12 mouse cellular contexts compared by ENCODE assay signal in the genomic region with DNA sequence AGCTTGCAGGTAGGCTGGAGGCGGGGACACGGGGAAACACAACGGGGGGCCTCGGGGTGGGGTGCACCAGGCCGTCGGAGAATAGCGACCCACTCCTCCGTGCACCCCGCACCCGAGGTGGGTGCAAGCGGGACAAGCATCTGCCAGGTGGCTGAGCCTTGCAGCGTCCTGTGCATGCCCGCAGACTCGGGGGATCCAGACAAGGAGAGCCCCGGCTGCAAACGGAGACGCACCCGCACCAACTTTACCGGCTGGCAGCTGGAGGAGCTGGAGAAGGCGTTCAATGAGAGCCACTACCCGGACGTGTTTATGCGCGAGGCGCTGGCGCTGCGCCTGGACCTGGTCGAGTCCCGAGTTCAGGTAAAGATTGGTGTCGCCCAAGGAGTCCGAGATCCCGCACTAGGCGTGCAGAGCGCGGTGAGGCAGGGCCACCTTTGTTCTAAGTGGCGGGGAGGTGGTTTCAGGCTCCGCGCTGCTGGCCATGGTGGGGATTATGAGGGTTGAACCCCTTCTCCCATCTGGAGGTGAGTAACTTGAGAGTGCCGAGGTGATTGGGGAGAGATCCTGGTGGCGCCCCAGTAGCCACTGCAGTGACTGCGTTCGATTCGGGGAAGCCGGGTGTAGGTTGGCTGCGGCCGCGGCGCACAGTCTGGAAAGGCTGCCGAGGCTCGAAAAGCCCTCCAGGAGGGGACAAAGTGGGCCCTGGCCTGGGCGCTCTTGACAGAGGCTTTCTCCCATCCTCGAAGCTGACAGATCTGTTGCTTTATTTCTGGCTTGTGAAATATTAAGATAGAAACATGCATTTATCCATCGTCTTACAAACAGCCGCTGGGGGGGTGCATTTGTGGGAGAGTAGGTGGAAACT. TPM values are rescaled to one million over a fixed set of nuclear protein-coding genes. Genes with fewer than 3 reads are reported as not detected.
DNase-seq lines count a peak whose midpoint lies in the region; ATAC-seq lines count a peak whose summit lies in the region.
"Had no signal": no experiment of that assay in that cellular context is flagged by ENCODE, and none has a peak within 500 bp of the region (broad histone marks: within the 10 kb centered on the region; RNA-seq: fewer than 3 reads in every experiment).

No protein-coding gene starts in this region.

- peak overlapping the region; percentile 90 for H3K27ac ChIP-seq in kidney, embryonic 16.5 days (ENCODE audit: low read length)
- peak overlapping the region; percentile 96 for H3K27ac ChIP-seq in hindbrain, embryonic 13.5 days

- no peaks in the 10 kb centered on the region for H3K9me3 ChIP-seq in kidney, embryonic 16.5 days (ENCODE audit: low read length)
- no peaks in the 10 kb centered on the region for H3K9me3 ChIP-seq in hindbrain, embryonic 13.5 days

- peak overlapping the region; percentile 60 for H3K4me3 ChIP-seq in kidney, embryonic 16.5 days (ENCODE audit: low read length)
- H3K4me3 ChIP-seq in hindbrain, embryonic 13.5 days, result peak overlapping the region; percentile 61

- DNase-seq in kidney, postnatal 25 days, result no peak
- peak; percentile 53 for DNase-seq in embryo, embryonic 10.5 days (ENCODE audit: low spot score)
- peak; percentile 77 for DNase-seq in neural tube, embryonic 10.5 days (ENCODE audit: extremely low spot score, low spot score)
- no peak for DNase-seq in gastrocnemius, postnatal 36 days
- no peak for DNase-seq in adipocyte (ENCODE audit: low spot score)
- DNase-seq: adrenal gland, adult 8-10 months; heart, postnatal 4 days; lung, embryonic 14.5 days; right cerebral cortex, postnatal 4 days had no signal

- peaks cover 4% of the 10 kb centered on the region; the same call in 1 of the 2 replicates for H3K4me1 ChIP-seq in kidney, embryonic 16.5 days (ENCODE audit: insufficient read depth, low read length)
- H3K4me1 ChIP-seq in hindbrain, embryonic 13.5 days (replicated peaks), result peaks cover 69% of the 10 kb centered on the region

- intact Hi-C loops in gastrocnemius, postnatal 36 days (cut with DNase I), result no loop called here

- peak overlapping the region; percentile 58 for H3K4me2 ChIP-seq in kidney, embryonic 16.5 days (replicated peaks; ENCODE audit: low read depth, low read length)
- H3K4me2 ChIP-seq in hindbrain, embryonic 13.5 days, result peak overlapping the region; percentile 72

- H3K9ac ChIP-seq in kidney, embryonic 16.5 days (replicated peaks; ENCODE audit: low read length), result peak overlapping the region; percentile 80
- peak overlapping the region; percentile 91 for H3K9ac ChIP-seq in hindbrain, embryonic 13.5 days
- H3K9ac ChIP-seq: lung, embryonic 14.5 days had no signal

- no peak for ATAC-seq in kidney, embryonic 16.5 days (ENCODE audit: low FRiP score, low TSS enrichment)
- ATAC-seq in hindbrain, embryonic 13.5 days (ENCODE audit: low FRiP score), result no peak
- ATAC-seq in CD4-positive, CD25-positive, alpha-beta regulatory T cell, adult 4 months, result no peak

- no peaks in the 10 kb centered on the region for H3K36me3 ChIP-seq in kidney, embryonic 16.5 days (ENCODE audit: insufficient read depth, low read length)
- peaks cover 8% of the 10 kb centered on the region; the same call in 1 of the 2 replicates for H3K36me3 ChIP-seq in hindbrain, embryonic 13.5 days

- WGBS in kidney, embryonic 16.5 days, result under 1% methylated on average over 54 of the region's 54 CpGs
- WGBS in hindbrain, embryonic 13.5 days, result under 1% methylated on average over 54 of the region's 54 CpGs

- peaks cover 87% of the 10 kb centered on the region for H3K27me3 ChIP-seq in kidney, embryonic 16.5 days (ENCODE audit: insufficient read depth, low read length)
- peaks cover 81% of the 10 kb centered on the region for H3K27me3 ChIP-seq in hindbrain, embryonic 13.5 days

RNA-seq across cellular contexts. Expression of gene Uncx, which starts 1.2 kb away (rescaled TPM):
- 52.8 and 65.4 TPM in 2 replicates for polyA plus RNA-seq in kidney, embryonic 16.5 days (2015; fragmentation: Nextera tagmentation; extraction: Ambion mirVana)
- polyA plus RNA-seq in hindbrain, embryonic 13.5 days (2015; fragmentation: Nextera tagmentation; extraction: Ambion mirVana), result 48.8 and 60.7 TPM in 2 replicates
- total RNA-seq in gastrocnemius, postnatal 36 days (2021), result not detected
- not detected for polyA plus RNA-seq in CD4-positive, CD25-positive, alpha-beta regulatory T cell, adult 4 months (2017; shearing (Covaris generic))
- total RNA-seq: adrenal gland, adult 8-10 months; heart, postnatal 4 days had no signal
- polyA plus RNA-seq: lung, embryonic 14.5 days had no signal

Comparison
In these comparisons a context has a peak if more than half of its experiments do, and no peak if none do; other contexts are left out.
1. DNase-seq: peak in embryo, embryonic 10.5 days (single experiment) and neural tube, embryonic 10.5 days (single experiment); none in kidney, postnatal 25 days (0 of 2), gastrocnemius, postnatal 36 days (0 of 2) and adipocyte (single experiment).
2. RNA of gene Uncx, which starts 1.2 kb away (polyA plus RNA-seq): 48.8 to 60.7 TPM in hindbrain, embryonic 13.5 days and 52.8 to 65.4 TPM in kidney, embryonic 16.5 days; not detected in CD4-positive, CD25-positive, alpha-beta regulatory T cell, adult 4 months; every median in the first group is over 10 times any median in the second.